Mouse (Mus musculus) left cerebral cortex, adult 11 months (tissue): Measurements from ENCODE around the gene Zfhx2.

Source experiments
- DNase-seq: peaks from one replicate; pipeline ENCODE4 v3.0.0; 2022; ENCODE audit warnings: low spot score

Zfhx2 gene

DNA sequence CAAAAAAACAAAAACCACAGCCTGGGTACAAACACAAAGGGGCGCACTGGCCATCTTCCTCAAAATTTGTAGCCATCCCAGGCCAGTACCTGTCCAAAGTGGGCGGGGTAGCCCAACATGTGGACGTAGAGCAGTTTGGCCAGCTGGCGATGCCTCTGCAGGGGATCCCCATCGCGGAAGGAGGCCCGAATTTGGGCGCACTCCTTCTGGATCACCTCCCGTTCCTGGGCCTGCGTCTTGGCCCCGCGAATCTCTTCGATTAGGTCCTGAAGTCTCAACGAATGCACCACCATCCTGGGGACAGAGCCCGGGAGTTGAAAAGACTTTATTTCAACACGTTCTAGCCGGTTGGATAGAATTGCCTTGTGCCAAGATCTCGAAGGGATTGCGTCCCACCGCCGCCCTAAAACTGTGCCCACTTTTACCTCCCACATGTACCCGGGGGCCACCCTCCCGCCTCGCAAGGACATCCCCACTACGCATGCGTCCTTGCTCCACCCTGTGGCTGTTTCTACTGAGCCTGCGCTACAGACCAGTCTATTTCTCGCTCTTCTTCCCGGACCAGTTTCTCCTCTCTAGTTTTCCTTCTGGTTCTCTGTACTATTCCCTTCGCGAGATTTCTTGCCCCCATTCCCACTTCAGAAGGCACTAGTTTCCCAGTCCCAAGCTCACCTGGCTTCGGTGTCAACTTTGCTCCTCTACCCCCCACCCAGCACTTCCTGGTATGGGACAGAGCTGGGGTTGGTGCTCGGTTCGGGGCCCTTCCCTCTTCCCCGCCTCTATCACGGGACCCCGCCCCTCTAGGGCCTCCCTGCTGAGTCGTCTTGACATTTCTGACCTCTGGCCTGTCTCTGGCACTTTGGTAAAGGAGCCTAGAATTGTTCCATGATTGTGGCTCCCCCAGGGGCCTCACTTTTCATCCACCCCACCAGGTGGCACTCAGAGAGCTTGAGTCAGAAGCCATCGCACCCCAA lies 14.0 kb upstream of the Zfhx2 start, which contains the start of gene Ap1g2:
TSS of gene Ap1g2 (minus strand) at position 758 of the 974 bp plus-strand sequence.
- peak; percentile 82 for DNase-seq

DNA sequence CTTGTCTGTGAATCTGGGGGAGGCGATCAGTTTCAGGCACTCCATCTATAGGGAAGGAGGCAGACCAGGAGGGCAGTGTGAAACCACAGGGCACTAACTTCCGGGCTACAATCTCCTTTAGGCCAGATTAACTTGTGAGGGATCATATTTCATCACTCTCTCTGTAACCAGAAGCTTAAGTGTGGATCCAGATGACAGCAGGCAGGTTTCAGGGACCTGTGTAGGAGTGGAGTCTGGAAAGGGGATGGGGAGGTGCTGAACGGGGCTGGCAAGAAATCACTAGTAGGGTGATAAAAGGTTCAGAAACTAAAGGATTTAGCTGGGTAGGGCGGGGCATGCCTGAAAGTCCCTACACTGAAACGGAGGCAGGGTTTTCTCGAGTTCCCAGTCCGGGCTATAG lies 13.3 kb upstream of the Zfhx2 start:
- DNase-seq: no peak

DNA sequence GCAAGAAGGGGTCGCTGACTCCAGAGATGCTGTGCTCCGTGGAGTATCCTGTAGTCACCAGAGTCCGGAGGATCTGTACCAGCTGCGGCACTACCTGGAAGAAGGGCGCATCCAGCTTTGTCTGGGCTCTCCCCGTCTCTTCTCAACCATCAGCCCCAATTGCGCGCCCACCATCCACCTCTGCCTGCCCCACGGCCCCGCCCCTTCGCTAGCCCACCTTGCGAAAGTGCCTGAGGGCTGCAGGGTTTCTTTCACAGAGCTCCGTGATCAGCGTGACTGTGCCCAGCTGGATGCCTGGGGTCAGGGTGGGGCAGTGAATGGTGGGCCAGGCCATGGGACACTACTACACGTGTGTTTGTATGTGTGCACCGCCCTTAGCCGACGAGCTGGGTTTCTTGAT lies 12.2 kb upstream of the Zfhx2 start:
- DNase-seq: no peak

DNA sequence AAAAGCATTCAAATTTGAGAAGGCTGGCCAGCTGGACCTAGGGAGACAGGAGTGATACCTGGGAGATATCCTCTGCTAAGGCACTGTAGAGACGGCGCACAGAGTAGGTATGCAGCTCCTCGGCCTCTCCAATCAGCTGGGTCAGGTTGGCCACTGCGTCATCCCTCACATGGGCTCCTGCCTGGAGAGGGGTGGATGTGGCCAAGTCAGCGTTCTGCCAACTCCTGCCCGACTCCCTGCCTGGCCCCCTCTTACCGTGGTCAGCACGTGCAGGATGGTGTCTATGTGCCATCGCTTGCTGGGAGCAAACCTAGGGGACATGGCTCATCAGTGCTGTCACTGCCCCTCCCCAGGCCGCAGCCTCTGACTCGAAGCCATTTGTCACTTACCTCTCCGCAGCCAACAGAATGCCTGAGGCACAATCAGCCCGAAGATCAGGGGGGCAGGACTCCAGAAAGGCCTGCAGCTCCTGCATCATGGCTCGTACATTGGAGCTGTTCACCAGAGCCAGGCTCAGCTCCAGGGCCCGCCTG lies 10.2 kb upstream of the Zfhx2 start:
- no peak for DNase-seq

DNA sequence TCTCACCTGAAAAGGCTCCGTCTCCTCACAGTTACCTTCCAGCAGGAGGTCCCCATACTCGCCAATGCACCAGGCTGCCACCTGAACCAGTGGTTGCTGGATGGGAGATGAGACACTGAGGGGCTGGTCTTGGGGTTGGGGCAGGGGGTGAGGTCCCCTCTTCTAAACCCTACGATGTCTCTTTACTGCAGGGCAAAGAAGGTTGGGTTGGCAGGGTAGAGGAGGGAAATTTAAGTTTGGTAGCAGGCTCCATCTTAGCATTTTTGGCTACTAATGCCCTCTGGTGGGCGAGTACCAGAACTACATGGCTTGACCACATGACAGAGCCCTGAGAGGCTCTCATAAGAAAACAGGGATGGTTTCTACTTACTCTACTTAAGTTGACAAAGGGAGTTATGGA lies 9.5 kb upstream of the Zfhx2 start:
- DNase-seq: no peak

DNA sequence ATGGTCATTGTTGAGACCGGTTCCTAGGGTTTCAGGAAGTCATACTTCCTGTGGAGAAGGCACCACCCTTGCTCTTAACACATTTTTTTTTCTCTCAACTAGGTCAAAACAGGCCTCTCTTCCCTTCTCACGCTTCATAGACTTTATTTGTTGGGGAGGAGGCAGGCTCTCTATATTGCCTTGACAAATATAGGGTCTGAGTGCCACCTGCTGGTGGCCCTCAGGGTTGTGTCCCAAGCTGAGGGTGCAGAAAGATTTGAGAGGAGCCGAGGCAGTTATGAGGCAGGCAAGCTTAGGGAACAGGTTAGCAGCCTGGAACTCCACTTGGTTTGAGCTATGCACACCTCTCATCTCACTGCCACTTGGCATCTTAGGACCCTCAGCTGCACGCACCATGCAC lies 5.9 kb upstream of the Zfhx2 start:
- no peak for DNase-seq

DNA sequence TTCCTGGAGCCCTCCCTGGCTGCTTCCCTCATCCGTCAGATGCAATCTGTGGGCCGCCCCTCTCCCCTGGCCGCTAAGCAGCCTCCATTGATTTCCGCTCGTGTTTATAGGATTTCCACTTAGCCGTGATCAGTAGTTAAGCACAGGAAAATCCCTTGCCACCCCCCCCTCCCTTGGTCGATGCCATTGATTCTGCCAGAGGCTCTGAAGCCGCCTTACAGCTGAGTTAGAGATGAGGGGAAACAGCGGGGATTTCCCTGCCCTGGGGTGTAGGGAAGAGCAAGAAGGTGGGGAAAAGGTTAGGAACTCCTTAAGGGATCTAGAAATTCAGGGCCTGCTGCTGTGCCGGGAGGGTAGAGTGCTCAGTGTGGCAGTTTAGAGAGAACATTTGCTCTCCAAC lies 5.5 kb upstream of the Zfhx2 start:
- no peak for DNase-seq

DNA sequence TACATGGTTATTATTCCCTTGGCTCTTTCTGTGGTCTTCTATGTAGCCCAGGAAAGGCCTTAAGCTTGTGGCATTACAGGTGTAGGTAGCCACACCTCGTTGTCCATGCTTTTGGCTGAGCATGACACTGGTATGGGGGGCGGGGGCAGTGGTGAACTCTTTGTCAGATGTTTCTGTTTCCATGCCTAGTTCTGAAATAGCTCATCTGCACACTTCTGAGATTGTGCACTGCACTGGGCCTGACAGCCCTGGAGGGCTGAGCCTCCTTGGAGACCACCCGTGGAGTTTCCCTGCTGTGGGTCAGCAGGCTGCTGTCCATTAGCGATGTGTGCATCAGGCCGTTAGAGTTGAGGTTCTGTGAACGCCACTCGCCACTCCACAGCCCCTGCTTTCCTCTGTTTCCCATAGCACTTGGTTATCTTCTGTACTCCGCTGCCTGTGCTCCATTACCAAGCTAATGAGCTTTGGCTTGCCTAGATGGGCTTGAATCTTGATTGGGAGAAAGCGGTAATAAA lies 4.5 kb upstream of the Zfhx2 start:
- no peak for DNase-seq

DNA sequence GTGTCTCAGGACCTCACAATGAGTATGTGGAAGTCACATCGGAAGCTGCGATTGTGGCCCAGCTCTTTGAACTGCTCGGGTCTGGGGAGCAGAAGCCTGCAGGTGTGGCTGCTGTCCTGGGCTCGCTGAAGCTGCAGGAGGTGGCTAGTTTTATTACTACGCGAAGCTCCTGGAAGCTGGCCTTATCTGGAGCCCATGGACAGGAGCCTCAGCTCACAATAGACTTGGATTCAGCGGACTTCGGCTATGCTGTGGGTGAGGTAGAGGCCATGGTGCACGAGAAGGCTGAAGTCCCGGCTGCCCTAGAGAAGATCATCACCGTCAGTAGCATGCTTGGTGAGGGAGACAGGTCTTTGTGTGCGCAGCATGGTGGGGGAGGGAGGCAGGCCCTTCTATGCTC lies 3.5 kb upstream of the Zfhx2 start:
- no peak for DNase-seq

DNA sequence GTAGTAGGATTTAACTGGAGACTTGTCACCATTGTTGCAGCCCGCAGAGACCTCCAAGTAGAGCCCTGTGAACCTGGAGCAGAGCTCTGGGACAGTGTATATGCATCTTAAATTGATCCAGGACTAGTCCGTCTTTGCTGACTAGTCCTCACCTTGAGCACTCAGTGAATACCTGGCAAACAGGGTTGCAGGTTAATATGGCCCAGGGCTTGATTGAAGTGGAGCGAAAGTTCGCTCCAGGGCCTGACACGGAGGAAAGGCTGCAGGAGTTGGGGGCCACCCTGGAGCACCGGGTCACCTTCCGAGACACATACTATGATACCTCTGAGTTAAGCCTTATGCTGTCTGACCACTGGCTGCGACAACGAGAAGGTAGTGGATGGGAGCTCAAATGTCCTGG lies 3.1 kb upstream of the Zfhx2 start:
- no peak for DNase-seq

DNA sequence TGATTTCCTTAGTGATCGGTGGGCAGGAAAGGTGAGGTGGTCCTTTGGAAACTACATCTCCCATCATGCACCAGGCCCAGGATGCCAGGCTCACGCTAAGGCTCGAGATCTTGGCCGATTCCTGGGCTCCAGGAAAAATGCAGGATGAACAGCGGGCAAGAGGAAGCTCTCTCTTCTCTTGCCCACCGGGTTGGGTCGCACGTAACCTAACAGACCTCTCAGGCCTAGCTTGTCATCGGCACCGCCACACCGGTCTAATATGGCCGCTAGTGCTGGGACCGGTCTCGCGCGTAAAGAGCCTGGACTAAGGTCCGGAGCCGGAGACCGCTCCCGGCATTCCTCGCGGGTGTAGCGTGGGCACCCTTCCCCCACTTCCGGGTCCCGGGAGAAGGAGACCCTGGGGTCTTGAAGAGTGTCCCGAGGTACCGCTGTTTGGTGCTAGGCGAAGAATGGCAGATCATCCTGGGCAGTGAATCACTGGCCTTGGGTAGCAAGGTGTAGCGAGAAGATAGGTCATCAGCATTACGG lies 2.6 kb upstream of the Zfhx2 start, which contains the start of gene Thtpa:
TSS of gene Thtpa (plus strand) at position 81 of the 528 bp plus-strand sequence.
- no peak for DNase-seq

DNA sequence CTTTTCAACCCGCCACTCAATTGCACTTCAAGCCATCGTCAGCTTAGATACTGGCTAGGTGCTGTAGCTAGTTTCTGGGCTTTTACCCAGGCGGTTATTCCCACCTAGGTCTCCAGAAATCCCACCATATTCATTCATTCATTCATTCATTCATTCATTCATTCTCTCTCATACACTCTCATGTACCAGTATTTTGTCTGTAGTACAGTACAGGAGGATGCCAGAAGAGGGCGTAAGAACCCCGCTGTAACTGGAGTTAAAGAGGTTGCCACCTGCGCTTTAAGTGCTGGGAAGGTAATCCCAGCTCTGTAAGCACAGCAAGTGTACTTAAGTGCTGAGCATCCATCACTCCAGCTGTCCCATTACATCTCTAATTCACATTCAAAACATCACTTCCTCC lies 1.8 kb upstream of the Zfhx2 start:
- DNase-seq: no peak

DNA sequence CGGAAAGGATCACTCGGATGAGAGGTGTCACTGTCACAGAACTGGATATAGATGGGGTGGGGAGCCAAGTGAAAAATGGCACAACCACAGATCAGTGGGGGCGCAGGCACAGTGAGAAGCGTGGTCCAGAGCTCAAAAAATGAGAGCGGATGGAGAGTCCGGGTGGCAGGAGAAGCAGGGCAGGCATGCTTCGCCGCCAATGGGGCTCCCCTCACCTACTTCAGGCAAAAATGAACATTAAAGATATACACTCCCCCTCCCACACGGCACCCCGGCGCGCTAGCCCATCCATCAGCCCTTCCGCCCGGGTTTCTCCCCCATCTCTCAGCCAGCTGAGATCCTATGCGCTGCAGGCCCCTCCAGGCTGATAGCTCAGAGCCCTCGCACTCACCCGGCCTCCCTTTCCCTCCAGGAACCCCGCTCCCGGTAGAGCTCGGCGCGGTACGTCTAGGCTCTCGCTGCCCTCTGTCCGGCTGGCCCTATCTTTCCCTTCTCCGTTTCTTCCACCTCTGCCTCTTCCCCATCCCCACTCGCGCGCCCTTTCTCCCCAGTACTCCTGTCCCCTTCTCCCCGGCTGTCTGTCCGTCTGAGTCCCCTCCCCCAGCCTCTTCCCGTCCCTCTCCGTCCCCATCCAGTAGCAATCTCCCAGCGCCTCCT lies 787 bp downstream of the Zfhx2 start:
- DNase-seq: no peak

DNA sequence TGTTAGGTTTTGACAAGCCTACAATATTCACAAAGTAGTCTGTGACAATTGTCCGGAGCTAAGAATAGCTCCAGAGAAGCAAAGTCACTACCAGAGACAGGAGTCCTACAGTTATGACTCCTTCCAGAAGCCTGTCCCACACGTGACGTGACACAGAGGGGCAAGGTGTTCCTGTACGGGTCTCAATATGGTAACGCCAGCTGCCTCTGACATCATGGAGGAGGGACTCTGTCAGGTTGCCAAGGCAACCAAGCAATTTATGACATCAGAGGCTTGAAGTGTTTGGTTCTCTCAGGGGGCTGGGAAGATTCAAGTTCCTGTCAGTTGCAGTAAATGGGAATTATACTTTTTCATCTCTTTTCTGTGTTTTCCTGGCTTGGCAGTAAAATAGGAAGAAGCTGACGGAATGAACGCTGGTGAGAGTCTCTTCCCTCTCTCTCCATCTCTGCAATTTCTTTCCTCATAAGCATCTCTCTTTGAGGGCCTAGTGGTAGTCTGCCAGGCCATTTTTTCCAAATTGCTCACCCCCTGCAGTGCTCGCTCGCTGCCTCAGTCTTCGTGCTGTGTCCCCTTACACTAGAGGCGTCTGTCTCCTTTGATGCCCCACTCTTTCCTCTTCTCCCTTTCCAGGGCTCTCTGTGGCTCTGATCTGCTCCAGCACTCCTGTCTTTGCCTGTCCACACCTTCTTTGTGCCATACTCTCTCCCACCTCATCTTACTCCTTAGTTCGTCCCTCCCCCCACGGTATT lies 2.8 kb downstream of the Zfhx2 start:
- no peak for DNase-seq

DNA sequence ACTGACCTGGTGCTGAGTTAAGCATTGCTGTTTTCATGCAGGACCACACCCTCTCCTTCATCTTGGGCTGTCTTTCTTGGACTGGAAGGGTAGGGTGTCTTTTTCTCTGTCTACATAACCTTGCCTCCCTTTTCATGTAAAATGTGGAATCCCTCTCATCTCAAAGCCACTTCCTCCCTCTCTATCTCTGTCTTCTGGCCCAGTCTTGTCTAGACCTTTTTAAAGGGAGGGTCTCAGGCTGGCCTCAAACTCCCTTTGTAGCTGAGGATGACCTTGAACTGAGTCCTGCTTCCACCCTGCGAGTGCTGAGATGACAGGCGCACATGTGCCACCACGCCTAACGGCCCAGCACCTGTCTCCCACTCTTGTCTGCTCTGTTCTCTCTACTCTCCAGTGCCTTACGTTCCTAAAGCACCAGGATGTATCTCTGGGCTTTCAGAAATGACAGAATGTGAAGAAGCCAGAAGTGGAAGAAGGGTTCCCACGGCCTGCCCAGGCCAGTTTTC lies 6.1 kb downstream of the Zfhx2 start:
- DNase-seq: no peak

DNA sequence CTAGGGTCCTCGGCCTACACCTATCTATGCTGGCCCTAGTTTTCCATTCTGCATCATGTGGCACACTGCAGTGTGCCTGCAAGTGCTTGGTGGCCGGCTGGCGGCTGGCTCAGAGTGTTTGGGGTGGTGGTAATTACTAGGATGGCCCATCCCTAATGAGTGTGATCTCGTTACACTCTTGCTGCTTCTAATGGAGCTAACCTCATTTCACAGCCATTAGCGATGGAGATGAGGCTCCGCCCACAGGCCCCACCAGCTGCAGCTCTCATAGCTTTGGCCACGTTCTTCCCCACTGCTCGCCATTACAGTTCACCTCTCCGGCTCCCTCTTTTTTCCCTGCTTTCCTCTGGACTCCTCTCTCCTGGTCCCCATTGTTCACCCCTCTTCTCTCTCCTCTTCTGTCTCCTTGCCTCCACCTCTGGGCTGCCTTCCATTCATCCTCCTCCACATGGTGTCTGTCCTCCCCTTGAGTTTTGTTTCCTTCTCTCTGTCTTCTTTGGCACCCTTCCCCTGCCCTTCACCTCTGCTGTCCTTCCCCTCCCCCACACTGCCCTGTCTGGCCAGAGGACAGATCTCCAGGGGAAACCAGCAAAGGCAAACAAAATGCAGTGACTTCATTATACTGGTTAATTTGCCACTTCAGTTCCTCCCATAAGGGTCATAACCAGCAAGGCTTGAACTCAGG lies 6.7 kb downstream of the Zfhx2 start:
- no peak for DNase-seq

DNA sequence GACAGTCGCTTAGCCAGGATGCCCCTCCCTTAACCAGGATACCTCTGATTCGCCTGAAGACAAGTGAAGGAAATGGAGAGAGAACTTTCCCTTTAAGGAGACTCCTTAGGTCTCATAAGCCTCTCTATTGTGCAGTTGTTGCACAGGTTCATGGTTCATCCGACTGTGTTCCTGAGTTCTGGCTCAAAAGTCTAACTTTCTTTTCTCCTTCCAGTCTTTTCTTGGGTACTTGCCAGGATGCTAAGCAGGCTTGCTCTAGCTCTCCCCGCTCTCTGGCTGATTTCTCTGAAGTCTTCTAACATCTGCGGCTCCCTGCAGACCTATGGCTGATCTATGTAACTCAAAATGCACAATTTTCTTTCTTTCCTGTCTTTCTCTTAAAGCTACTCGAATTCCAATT lies 8.6 kb downstream of the Zfhx2 start:
- no peak for DNase-seq

DNA sequence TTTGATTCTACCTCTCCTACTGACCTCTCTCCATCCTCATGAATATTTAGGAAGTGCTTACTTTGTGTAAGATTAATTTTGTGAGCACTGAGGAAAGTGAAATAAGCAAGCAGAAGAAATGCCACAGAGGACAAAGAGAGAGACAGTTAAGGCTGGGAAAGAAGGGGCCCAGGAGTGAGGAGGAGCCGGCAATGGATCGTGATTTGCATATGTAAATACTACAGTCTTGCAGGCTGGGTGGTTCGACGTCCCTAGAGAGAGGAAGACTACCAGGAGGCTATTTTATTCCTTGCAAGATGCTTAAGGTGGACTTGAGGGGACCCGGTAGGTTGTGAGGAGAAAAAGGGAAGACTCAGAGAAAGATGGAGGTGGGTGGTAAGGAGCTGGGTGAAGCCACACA lies 11.0 kb downstream of the Zfhx2 start:
- DNase-seq: no peak

DNA sequence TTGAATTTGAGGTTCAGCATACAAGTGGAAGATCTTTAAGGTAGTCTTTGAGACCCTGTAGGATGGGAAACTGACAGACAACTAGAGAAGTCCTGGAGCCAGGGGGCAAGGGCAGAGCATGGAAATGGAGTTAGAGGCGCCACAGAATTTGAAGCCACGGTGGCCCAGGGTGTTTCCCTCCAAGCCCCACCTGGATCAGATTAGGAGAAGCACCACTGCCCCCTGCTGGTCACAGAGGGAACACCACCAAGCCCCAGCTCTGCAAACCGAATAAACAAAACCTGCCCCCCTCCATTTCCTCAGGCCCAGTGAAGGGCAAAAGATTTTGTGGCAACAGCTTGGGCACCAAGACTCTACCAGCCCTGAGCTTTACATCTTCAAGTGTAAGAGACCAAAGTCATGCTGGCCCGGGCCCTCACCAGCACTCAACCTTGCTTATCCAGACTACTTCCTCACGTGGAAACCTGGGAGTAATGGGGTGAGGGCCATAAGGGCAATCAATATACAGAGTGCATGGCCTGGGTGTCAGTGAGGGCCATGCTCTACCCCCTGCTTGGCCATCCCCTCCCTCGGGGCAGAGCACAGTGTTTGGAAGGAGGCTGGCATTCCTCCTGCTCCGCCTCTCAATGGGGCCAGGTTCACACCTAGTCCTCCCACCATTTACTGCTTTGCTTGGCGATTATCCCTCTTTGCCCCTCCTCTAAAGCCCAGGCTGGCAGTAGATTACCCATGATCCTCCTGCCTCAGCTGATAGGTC lies 12.7 kb downstream of the Zfhx2 start:
- DNase-seq: peak; percentile 66

DNA sequence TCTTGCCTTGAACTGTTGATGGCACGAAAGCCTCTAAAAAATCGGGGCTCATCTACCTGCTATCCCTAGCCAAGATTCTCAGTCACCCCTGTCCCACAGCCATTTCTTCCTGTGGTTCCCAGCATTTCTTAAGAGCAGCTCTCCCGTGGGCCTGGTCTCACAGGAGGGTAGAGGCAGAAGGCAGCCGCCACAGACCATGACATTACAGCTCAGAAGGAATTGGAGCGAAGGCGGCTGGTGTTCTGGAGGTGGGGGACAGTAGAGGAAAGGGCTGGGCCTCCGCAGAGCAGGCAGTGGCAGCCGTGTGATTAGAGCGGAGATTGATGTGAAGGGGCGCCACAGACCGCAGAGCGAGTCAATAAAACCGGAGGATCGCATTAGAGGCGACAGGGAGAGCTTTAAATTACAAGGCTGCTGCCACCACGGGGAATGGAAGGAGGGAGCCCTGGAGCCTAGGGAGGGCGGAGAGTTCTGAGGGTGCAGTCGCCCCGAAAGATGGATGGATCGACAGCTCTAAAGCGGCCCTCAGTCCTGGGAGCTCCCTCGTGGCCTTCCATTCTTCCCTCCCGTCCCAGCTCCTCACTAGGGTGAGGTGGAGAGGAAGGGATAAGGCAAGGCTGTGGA lies 13.6 kb downstream of the Zfhx2 start:
- DNase-seq: no peak
